Mouse (Mus musculus) kidney, adult 2 months (tissue): ENCODE data around the gene Slc6a21.

Source experiments
- CTCF ChIP-seq: fragments of 200-500 bp; conservative IDR thresholded peaks from 2 replicates; pipeline ENCODE4 v1.5.1; 2011; ENCODE audit warnings: low read depth, mild to moderate bottlenecking, control low read depth, low read length, moderate library complexity, mixed read lengths; ENCODE audit not compliant: insufficient read depth, insufficient read length
- POLR2A ChIP-seq: fragments of 200-500 bp; IDR thresholded peaks from one replicate; pipeline ENCODE4 v1.6.1; 2011; ENCODE audit warnings: low read depth, low read length, control low read depth

- peak; percentile 79 for TF ChIP-seq CTCF
- TF ChIP-seq POLR2A, result no peak
These were observed 23.0 kb downstream of the Slc6a21 start for GRCm38 (mm10) chr7:45300270-45300669.
